Mouse (Mus musculus) cortical plate, adult 2 months (tissue): ENCODE measurements at regions not wholly inside any gene's neighbourhood (a gene's known extent, or its start where the extent isn't known, plus 50 kb on each side); places are given as distances from the start of the nearest gene placed in this dataset.

Experiments
- CTCF ChIP-seq: fragments of 200-500 bp; IDR thresholded peaks from 2 replicates; pipeline ENCODE4 v1.5.1; 2011; ENCODE audit warnings: mild to moderate bottlenecking, control low read depth, low read length; ENCODE audit not compliant: insufficient read depth; ENCODE audit errors: extremely low read depth
- POLR2A ChIP-seq: fragments of 200-500 bp; IDR thresholded peaks from 2 replicates; pipeline ENCODE4 v1.6.1; 2011; ENCODE audit warnings: mild to moderate bottlenecking, low read length, control low read depth; ENCODE audit not compliant: insufficient read depth; ENCODE audit errors: extremely low read depth

DNA sequence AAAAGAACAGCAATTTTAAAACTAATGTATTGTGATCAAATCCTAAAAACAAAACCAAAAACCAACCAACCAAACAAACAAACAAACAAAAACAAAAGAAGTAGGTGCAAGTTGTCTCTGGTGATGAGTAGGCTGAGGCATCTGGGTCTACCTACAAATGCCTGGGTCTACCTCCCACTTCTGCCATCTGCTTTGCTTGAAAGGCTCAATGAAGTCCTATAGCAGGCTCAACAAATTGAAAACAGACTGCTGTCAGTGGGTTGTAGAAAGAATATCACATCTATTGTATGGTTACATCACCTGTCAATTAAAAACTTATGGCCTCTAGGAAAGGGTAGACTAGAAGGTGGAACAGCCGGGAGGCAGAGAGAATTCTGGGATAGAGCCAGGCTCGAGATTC lies 197.4 kb upstream of the Afdn start:
- no peak for TF ChIP-seq POLR2A
- no peak for TF ChIP-seq CTCF
